Mouse (Mus musculus): ENCODE results near the gene Foxp2. TPM values are rescaled to one million over a fixed set of nuclear protein-coding genes. Genes with fewer than 3 reads are reported as not detected.
A peak's percentile ranks its signal among the peaks of the same experiment; 100 is the strongest.

The Foxp2 gene
- total RNA-seq, 2 experiments from 2014 or later: 2.6 to 3.2 TPM

DNA sequence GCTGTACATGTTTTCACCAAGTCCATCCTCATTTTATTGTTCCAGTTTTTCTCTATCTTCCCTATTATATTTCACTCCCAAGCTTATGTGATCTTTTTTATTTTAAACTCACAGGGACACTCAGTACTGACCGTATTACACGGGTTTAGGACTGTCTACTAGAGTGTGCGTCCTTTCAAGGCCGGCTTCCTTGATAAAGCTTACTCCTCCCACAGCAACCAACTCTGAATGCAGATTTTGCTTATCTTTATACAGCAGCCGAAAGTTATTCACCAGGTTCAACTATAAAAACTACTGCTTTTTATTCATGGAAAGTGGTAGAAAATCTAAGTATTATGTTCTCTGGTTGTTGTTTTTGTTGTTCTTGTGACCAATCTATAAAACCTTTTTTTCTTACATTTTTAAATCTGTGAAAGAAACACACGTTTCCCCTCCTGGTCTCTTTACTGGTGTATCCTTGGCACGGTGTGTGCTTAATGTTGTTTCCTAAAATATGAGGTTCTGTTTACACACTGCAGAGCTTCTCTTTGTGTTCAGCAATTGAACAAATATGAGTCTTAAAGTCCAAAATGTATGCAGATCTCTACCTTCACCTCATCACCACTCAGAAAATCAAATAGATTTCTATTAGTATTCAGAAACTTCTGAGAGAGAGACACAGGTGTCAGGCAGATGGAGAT, 128.4 kb downstream of the Foxp2 start:
- intact Hi-C loops (cut with DNase I): no loop called here
- DNase-seq: no peak

DNA sequence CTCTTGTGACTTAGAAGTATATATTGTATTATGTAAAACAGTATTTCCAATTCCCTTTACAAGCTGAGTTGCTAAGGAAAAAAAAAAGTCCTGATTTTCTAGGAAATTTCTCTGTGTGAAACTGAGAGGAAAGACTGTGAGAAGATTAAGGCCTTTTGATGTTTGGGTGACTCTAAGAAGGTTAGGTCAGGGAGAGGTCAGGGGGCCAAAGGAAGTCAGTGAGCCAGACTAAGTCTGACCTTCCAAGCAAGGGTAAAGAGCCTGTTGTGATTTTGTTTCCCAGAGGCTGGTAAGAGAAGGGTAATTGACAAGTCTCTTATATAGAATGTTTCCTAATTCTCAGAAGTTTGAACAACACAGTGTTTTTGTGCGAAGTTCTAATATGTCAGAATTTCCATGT, 162.1 kb downstream of the Foxp2 start:
- intact Hi-C loops (cut with DNase I): no loop called here
- DNase-seq: no peak

DNA sequence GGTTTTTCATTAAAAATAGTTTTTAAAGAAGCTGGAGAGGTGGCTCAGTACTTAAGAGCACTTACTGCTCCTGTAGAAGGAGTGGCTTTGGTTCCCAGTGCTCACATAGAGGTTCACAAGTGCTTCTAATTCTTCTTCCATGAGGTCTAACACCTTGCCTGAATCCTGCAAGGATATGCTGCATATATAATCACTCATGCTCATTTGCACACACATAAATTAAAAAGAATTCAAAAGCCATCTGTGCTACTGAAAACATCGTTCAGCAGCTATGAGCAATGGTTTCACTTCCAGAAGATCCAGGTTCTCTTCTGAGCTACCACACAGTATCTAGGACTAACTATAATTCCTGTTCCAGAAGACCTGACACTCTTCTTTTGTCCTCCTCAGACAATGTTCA, 200.4 kb downstream of the Foxp2 start:
- intact Hi-C loops (cut with DNase I): no loop called here
- no peak for DNase-seq

DNA sequence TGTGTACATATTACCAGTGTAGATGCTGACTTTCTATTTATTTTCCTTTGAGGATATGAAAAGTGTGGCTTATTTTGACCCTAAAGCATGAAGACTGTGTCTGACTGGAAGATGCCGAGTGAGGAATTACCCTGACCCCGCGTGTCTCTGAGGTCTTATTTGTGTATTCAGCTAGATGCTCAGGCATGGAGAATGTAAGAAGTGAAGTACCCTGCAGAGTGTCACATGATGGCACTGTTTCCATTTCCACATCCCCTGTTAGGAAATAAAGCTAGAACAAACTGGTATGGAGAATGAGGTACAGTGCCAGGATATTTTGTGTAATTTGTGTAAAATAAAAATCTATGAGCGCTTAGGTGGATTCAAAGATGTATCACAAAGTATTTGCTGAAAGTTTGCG, 219.8 kb downstream of the Foxp2 start:
- intact Hi-C loops (cut with DNase I): no loop called here
- DNase-seq: no peak

DNA sequence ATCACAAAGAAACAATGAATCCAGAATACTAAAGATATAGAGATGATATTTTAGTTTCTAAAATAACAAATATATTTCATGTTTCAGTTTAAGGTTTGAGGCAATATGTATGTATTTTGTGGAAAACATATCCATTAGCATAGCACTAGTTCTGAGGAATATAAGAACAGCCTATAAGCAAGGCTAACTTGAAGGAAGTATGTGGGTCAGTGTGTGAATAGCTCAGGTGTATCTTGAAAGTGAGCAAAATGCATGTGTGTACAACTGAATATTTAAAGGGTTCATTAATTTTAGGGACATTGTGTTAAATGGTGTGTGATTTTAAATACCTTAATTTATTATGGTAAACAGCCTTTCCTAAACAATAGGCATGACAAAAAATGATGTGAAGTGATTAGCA, 220.2 kb downstream of the Foxp2 start:
- no peak for DNase-seq
- intact Hi-C loops (cut with DNase I): no loop called here

DNA sequence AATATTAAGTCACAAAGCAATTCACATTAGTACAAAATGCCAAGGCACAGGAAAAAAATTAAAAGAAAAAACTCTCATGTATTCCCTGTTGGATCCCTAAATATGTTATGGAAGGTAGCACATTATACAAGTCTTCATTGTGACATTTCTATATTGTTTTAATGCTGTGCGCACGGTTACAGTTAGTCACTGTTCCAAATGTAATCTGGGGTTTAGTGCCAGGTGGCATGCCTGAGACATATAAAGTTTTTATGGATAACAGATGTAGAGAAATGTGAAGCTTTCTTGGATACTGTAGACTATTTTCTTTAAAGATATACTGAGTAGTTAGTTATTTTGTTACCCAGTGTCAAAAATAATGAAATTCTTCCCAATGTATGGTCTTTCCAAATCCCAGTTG, 229.0 kb downstream of the Foxp2 start:
- intact Hi-C loops (cut with DNase I): no loop called here
- no peak for DNase-seq

DNA sequence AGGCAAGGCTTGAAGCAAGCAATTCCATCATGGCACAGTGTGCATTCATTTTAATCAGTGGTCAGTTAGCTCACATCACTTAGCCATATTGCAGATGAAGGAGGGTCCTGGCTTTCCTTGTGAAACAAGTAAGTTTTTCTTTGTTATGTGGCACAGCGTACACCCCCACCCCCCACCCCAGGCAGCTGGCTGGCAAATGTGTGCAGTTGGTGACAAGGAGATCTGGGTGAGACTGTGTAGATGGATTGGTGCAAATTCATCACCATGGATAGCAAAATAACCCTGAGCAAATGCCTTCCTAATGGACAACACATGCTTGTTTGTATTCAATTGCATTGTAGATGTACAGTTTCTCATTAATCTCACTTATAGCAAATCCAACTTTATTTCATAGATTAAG, 240.9 kb downstream of the Foxp2 start:
- DNase-seq: no peak
- intact Hi-C loops (cut with DNase I): no loop called here

DNA sequence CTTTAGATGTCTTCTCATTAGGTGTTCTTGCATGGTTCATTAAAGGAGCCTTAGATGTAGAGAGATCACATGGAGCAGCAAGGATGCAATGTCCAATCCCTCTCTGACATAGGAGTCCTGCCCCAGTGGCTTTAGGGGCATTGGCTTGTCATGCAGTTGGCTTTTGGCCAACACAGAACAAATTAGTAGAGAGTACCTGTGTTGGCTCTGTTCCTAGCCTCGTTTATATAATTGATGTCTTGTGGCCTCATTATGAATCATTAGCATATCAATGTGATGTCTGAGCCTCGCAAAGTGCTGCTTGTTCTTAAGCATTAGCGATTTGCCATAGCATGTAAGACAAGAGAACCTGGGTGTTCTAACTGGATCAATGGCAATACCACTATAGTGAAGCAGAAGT, 250.5 kb downstream of the Foxp2 start:
- no peak for DNase-seq
- intact Hi-C loops (cut with DNase I): no loop called here

DNA sequence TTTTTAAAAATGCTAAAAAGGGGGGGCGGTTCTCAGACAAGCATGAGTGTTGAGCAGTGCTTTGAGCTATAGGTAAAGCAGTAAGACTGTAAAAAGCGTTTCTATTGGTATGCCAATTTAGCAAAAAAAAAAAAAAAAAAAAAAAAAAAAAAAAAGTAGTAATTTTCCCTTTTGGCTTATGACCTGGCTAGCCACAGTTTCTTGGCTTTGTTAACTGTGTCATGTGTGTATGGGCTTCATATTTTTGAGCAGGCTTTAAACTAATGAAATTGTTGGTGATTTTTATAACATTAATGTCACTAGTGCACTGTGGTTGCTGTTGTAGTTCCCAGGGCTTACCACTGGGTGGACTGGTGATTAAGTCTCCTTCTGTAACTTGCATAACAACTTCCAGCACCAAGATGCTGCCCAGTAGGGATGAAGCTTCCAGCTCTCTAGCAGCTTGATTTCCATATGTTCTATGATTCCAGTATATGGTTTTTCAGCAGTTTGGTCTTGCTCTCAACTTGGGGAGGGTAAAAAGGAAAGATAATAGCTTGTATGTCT, 262.4 kb downstream of the Foxp2 start:
- DNase-seq: no peak
- intact Hi-C loops (cut with DNase I): no loop called here

DNA sequence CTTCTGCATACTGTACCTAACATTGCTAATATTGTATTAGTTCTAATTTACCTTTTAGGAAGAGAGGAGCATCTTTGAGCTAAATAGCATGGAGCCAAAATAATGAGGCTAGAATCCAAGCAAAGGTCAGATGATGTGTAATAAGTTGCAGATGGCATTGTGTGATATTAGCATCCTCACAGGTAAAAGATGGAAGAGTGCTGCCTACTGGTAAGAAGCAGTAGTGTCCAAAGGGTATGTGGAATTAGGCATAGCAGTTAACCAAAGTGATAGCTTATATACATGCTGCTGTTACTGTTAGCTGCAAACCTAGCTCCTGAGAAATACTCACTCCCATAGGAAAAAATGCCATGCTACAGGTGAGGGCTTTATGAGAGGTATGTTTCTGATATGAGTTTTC, 275.6 kb downstream of the Foxp2 start:
- intact Hi-C loops (cut with DNase I): no loop called here
- DNase-seq: no peak

DNA sequence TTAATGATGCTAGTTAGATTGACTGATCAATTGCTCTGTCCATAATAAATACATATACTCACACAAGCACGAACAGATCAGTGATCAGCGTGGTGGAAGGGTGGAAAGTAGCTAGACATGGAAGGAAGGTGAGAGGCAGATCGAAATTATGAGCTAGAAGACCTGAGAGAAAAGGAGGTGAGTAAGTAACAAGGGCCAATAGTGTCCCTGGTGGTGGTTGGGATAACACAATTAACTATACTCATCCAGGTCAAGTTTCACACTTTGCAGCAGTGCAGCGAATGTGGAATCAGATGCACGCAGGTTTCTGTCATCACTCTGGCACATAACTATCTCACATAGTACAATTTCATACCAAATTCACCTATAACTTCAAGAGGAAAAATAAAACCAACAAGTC, 291.7 kb downstream of the Foxp2 start:
- DNase-seq: no peak
- intact Hi-C loops (cut with DNase I): no loop called here

DNA sequence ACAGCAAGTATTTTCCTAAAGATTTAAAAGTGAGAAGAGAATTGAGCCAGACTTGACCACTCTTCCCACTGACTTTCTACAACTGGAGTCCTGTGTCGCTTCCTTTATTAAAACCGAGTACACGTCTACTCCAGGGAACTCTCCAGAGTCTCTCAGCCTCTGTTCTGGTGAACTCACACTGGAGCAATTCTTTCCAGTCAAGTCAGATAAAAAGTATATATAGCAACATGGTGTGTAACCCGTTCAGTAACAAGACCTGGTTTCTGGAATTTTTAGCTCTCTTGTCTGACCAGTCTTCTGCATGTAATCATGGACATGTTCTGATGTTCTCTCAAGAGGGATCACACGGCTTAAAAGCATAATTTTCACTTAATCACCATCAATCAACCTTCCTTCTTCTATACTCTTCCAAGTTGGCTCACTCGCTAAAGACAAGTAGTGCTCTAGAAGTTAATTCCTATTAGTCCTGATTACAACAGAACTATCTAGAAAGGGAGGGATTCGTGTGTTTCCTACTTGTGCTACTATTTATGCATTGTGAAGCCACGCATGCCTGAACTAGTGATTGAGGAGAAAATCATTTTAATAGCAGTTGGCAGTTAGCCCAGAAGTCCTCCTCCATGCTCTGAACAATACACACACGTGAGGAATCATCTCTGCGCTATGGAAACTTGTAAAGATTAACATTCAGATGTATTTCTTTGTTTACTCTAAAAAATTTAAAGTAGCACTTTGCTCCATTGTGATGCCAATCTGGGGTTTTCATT, 341.2 kb downstream of the Foxp2 start:
- DNase-seq: peak in 1 of 2 experiments; percentile 0
- intact Hi-C loops (cut with DNase I): no loop called here

DNA sequence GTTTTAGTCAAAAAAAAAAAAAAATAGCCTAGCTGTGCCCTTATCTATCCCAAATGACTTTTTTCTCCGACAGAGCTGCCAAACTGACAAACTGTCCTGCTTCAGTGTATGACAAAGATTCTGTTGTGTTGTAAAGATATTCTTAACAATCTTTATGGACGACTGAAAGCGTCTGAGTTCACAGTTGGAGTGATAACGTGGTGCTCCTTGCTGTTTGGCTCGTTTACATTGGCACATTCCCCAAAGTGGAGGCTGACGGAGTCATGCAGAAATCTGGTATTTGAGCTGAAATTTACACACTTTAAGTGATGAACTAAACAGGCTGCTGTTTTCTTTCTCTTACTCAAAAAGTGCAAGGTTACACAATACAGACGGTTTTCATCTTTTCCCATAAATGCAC, 356.2 kb downstream of the Foxp2 start:
- peak; percentile 20 to 29 for DNase-seq
- intact Hi-C loops (cut with DNase I): no loop called here

DNA sequence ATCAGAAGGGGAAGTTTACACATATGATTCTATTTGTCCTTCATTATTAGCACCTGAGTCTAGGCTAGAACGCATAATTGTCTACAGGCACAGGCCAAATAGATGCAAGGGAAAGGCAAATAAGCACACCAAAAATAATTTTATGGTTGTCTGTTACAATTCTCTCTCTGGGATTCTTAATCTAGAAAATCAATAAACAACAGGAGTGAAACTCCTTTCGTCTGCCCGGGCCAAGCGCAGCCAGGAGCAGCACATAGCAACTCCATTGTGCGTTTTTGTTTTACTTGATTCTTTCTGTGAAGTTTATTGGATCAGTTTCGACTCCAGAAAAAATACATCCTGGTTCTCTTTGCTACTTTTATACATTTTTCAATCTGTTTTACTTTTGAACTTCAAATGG, 356.7 kb downstream of the Foxp2 start:
- intact Hi-C loops (cut with DNase I): no loop called here
- DNase-seq: no peak

DNA sequence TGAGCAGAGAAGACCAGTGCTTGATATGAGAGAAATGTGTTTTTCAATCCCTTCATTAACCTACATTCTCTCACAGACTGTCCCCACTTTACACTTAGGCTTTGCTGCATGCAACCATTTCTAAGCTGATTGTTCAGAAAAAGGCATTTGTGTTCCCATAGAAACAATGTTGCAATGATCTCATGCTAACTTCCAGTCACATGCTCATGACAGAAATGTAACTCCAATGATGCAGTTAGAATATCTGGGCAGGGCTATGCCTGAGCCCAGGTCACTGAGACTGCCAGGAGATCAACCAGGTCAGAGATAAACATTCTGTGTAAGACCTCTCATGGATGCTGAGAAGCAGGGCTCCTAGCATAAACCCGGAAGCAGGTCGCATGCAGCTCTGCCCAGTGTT, 367.0 kb downstream of the Foxp2 start:
- DNase-seq: no peak
- intact Hi-C loops (cut with DNase I): no loop called here

DNA sequence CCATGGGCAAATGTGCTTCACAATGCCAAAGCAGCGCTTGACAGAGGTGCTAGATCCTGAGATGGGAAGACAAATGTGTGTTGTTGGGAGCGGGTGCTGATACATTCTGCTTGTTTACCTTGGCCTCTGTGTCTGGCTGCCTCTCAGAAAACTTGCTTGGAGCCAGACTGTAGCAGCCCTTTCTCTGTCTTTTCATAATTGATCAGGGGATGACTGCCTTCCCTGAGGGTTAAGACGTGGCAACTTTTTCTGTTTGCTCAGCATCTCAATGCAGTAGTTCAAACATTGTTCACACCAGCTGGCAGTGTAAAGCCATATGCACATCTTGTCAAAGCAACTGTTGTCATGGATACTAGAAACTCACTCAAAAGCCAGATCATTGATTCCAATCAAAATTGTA, 384.1 kb downstream of the Foxp2 start:
- peak; percentile 7 to 9 for DNase-seq

DNA sequence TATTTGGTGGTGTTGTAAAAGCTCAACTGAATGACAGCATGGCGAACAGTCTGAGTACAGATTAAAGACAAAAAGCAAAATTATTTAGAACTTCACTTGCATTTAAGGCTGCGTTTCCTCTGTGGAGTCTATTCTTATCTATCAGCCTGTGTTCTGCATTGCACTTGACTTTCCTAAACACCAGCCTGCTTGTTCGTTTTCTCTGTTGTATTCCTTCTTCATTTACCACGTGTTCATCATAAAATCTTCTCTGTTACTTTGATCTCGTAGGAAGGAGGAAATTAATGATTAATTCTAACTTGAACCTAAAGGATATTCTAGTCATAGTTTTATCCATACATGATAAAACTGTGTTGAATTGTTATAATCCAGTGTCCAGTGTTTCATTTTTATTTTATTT, 392.9 kb downstream of the Foxp2 start:
- intact Hi-C loops (cut with DNase I): no loop called here
- DNase-seq: no peak

More for the DNA sequence above, 384.1 kb downstream of the Foxp2 start:
- intact Hi-C loops (cut with DNase I): no loop called here

DNA sequence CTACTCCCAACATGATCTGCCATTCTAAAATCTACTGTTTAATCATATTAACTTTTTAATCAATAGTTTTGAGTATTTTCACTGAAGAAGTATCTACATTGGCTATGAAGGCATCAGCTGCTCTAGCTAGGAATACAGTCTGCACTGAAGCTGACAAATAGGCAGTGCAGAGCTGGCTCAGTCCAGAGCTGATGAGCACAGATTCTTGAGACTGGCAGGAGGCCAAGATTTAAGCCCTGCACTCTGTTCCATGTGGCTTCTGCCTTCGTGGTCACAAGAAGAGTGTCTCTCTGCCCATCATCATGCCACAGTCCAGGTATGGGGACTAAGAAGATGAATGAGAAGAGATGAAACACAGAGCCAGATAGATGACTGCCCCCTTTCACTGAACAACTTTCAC, 398.1 kb downstream of the Foxp2 start:
- no peak for DNase-seq
- intact Hi-C loops (cut with DNase I): no loop called here

DNA sequence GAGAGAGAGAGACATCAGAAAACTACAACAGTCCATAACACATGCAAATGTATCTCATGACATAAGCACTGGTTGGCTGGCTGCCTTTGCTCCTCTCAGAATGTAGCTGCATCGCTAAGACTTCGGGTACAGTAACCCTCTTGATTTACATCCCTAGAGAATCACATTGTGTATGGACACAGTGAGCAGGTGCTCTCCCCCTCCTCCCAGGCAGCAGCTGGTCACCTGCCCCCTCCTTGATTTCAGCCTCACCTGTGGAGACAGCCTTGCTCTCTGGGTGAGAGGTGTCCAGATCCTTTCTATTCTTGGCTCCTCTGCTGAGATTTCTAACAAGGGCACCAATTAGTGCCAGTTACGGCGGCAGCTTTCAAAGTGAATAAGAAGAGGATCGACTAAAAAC, 409.5 kb downstream of the Foxp2 start:
- intact Hi-C loops (cut with DNase I): no loop called here
- DNase-seq: no peak

DNA sequence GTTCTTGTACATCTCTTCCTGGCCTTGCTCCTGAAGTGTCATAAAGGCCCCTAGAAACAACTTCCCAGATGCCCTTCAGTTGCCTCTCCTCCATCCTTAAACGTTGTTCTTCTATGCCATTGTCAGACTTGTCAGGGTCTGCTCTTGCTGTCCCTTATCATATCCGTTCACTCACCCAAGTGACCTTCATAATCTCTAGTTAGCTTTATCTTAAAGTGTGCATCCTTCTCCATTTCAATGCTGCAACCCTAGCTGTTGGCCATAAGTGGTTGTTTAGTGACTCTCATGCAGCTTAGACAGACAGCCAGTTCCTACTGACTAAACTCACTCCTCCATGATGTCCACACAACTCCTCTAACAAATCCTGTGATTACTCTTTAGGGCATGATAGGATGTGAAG, 415.8 kb downstream of the Foxp2 start:
- intact Hi-C loops (cut with DNase I): no loop called here
- no peak for DNase-seq

DNA sequence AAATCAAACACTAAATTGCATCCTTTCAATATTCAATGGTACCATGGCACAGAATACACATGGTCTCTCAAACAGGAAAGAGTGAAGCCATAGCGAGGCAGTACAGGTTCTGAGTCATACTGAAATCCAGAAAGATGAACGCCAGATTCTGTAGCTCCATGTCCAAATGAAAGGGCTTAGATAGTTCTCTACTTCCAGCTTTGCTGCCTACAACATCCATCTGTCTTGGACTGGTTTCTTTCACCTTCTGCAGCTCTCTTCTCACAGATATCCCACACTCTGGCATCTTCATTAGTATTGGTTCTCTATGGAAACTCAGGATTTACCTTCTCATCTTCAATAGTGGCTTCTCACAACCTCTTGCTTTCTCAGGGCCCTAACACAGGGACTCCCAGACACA, 417.2 kb downstream of the Foxp2 start:
- no peak for DNase-seq
- intact Hi-C loops (cut with DNase I): no loop called here

DNA sequence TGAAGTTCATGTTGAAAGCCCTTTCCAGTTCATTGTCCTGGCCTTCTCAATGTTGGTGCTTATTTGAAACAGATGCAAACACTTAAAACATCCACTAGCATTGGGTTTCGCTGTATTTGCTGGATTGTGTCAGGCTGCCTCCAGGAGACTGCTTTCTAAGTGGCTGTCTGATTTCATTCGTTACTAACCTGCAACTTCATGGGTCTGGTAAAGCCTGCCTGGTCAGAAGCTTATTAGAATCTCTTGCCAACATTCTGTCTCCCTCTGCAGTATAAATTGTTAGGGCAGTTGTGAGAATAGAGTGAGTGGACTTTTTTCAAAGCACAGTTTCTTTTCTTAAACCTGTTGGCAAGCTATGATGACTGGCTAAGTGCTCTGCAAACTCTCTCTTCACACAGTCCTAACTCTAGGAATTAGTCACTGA, 420.4 kb downstream of the Foxp2 start:
- intact Hi-C loops (cut with DNase I): no loop called here
- no peak for DNase-seq
